Mouse (Mus musculus) embryonic fibroblast, embryonic 13.5 days (primary cell): ENCODE data around the gene Olfr583.

Experiments
- CTCF ChIP-seq: IDR thresholded peaks from 2 replicates; pipeline ENCODE4 v1.5.1; 2011; ENCODE audit warnings: mild to moderate bottlenecking, control low read depth, low read length, moderate library complexity, borderline replicate concordance; ENCODE audit not compliant: insufficient read depth
- POLR2A ChIP-seq: IDR thresholded peaks from 2 replicates; pipeline ENCODE4 v1.6.1; 2011; ENCODE audit warnings: low read depth, mild to moderate bottlenecking, control low read depth, low read length, moderate library complexity

DNA sequence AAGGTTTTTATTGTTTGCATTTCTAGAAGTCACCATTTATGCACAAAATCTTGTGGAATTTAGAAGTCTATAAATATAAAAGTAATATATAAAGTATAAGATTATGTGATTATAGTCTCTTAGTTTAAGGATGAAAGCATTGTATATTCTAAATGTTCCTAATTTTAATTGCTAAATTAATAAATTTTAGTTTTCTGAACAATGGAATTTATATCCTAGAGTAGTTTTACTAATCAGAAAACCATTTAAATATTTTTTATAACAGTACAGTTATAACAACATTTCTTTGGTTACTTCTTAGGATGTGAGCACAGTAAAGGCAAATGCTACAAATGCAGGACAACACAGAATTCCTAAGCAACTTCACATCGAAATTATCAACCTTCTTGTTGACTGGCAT is 46.3 kb downstream of the Olfr583 start, which contains the start of gene Olfr585:
- TF ChIP-seq POLR2A (no peak), CTCF (no peak)
